Mouse (Mus musculus): ENCODE results near the gene Unc5b. TPM values are rescaled to one million over a fixed set of nuclear protein-coding genes. Genes with fewer than 3 reads are reported as not detected.

Unc5b gene
- polyA plus RNA-seq, 1 experiment from 2014 or later = 2.3 TPM

DNA sequence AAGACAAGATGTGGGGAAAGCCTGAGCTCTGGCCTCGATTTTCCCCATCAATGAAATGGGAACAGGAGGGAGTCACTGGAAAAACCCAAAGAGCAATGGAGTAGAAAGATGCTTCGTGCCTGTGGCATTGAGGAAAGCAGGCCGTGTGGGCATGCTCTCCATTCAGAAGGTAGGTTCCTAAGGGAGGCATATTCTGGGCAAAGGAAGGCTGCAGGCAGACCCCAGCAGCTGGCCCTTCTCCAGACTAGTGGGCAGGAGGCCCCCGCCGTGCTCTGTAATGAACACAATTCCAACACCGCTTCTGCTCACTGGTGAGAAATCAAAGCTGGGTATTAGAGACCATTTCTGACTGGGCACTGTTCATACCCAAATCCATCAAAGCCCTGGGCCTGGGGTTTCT is 2.3 kb downstream of the Unc5b start:
- H3K36me3 ChIP-seq = no peaks in the 10 kb centered on the region
- H3K9me3 ChIP-seq (replicated peaks) = no peaks in the 10 kb centered on the region
- H3K4me3 ChIP-seq (replicated peaks) = no peak overlapping the region
- 21% methylated on average over 6 of the region's 6 CpGs for WGBS
- H3K27ac ChIP-seq (replicated peaks) = no peak overlapping the region
- H3K4me1 ChIP-seq = peaks cover 54% of the 10 kb centered on the region
- H3K4me2 ChIP-seq = peak overlapping the region; percentile 99
- H3K27me3 ChIP-seq (replicated peaks) = peaks cover 65% of the 10 kb centered on the region
- ATAC-seq (ENCODE audit: low FRiP score) = no peak
- H3K9ac ChIP-seq (replicated peaks) = no peak overlapping the region

DNA sequence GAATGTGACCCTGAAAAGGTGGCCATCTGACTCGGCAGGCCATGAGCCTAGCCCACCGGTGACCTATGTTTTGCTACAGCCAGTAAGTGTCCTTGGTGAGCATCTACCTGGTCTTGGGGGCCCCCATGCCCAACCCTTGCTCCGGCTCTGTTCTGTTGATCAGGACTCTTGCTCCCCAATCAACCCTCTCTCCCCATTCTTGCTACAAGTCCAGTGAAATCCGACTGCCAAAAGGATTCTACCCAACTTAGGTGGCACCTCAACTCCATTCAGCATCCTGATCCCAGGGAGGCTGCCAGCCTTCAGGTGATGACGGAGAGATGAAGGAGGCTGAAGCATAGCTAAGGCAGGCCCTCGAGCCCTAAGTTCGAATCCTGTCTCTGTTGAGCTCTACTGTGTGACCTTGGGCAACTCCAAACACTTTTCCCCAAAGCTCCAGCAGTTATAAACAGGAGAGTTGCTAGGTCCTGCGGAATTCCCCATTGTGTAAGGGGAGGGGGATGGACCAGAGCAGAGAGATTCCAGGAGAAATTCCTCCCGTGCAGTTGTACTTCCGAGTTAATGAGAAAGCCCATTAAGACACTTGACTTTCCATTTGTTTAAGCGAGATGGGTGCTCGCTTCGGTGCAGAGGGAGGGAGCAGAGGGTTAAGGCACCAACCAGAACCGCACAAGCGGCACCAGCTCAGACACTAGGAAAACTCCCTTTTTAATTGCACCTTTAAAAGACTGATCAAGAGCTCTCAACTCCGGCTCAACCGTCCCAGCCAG is 3.3 kb downstream of the Unc5b start:
- WGBS = 39% methylated on average over 17 of the region's 17 CpGs
- no peaks in the 10 kb centered on the region for H3K36me3 ChIP-seq
- no peak overlapping the region for H3K4me3 ChIP-seq (replicated peaks)
- peaks cover 54% of the 10 kb centered on the region for H3K4me1 ChIP-seq
- H3K9me3 ChIP-seq (replicated peaks) = no peaks in the 10 kb centered on the region
- H3K4me2 ChIP-seq = peak overlapping the region; percentile 99
- H3K27ac ChIP-seq (replicated peaks) = no peak overlapping the region
- peaks cover 56% of the 10 kb centered on the region for H3K27me3 ChIP-seq (replicated peaks)
- H3K9ac ChIP-seq (replicated peaks) = 0 out of 2 replicates have a peak overlapping the region, but pooled peaks have one; percentile 3
- ATAC-seq (ENCODE audit: low FRiP score) = no peak

- no peaks in the 10 kb centered on the region for H3K9me3 ChIP-seq (replicated peaks)
- WGBS = 13% methylated on average over 5 of the region's 5 CpGs
- no peak overlapping the region for H3K27ac ChIP-seq (replicated peaks)
- H3K27me3 ChIP-seq (replicated peaks) = peaks cover 48% of the 10 kb centered on the region
- no peak for ATAC-seq (ENCODE audit: low FRiP score)
- H3K4me1 ChIP-seq = peaks cover 54% of the 10 kb centered on the region
- peak overlapping the region; percentile 45 for H3K4me3 ChIP-seq (replicated peaks)
- peak overlapping the region; percentile 99 for H3K4me2 ChIP-seq
- peak overlapping the region; percentile 44; the same call in 1 of the 2 replicates for H3K9ac ChIP-seq (replicated peaks)
- no peaks in the 10 kb centered on the region for H3K36me3 ChIP-seq
Observed at GRCm38 (mm10) chr10:60827266-60827665, 4.1 kb downstream of the Unc5b start.

- peaks cover 53% of the 10 kb centered on the region for H3K4me1 ChIP-seq
- H3K27ac ChIP-seq (replicated peaks) = 0 out of 2 replicates have a peak overlapping the region, but pooled peaks have one; percentile 23
- ATAC-seq (ENCODE audit: low FRiP score) = peak; percentile 32; the same call in 1 of the 2 replicates
- no peaks in the 10 kb centered on the region for H3K9me3 ChIP-seq (replicated peaks)
- H3K4me2 ChIP-seq = peak overlapping the region; percentile 99
- H3K4me3 ChIP-seq (replicated peaks) = peak overlapping the region; percentile 45
- H3K36me3 ChIP-seq = no peaks in the 10 kb centered on the region
- 2% methylated on average over 31 of the region's 34 CpGs for WGBS
- H3K27me3 ChIP-seq (replicated peaks) = peaks cover 43% of the 10 kb centered on the region
- H3K9ac ChIP-seq (replicated peaks) = peak overlapping the region; percentile 44
Observed at GRCm38 (mm10) chr10:60826461-60827237, 4.7 kb downstream of the Unc5b start.

DNA sequence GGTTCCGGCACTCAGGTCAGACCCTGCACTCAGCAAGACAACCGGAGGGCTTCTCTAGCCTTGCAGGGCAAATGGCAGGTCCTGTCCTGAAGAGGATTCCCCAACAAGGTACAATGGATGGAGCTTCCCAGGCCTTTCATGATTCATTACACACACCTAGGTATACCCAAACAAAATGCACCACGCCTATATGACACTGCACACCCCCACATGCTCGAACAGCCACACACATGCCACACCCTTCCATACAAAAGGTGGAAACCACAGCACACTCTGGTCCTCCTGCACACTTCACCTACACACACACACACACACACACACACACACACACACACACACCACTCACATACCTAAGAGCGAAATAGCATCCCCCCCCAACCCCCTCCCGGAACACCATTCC is 5.4 kb downstream of the Unc5b start:
- no peak for ATAC-seq (ENCODE audit: low FRiP score)
- H3K9ac ChIP-seq (replicated peaks) = no peak overlapping the region
- H3K4me1 ChIP-seq = peaks cover 51% of the 10 kb centered on the region

GRCm38 (mm10) chr10:60823744-60824143 is 7.6 kb downstream of the Unc5b start:
- Histone ChIP-seq H3K27ac (replicated peaks) (no peak overlapping the region), H3K4me1 (peaks cover 36% of the 10 kb centered on the region), H3K4me3 (replicated peaks) (no peak overlapping the region), H3K4me2 (no peak overlapping the region), H3K36me3 (no peaks in the 10 kb centered on the region), H3K9me3 (replicated peaks) (no peaks in the 10 kb centered on the region), H3K9ac (replicated peaks) (no peak overlapping the region), H3K27me3 (replicated peaks) (peaks cover 20% of the 10 kb centered on the region)
- ATAC-seq (ENCODE audit: low FRiP score) = no peak
- 34% methylated on average over 8 of the region's 8 CpGs for WGBS

More for the DNA sequence above, 5.4 kb downstream of the Unc5b start:
- WGBS = 52% methylated on average over 6 of the region's 6 CpGs
- no peak overlapping the region for H3K27ac ChIP-seq (replicated peaks)
- H3K4me3 ChIP-seq (replicated peaks) = no peak overlapping the region
- H3K4me2 ChIP-seq = peak overlapping the region; percentile 99
- H3K27me3 ChIP-seq (replicated peaks) = peaks cover 42% of the 10 kb centered on the region
- no peaks in the 10 kb centered on the region for H3K36me3 ChIP-seq
- H3K9me3 ChIP-seq (replicated peaks) = no peaks in the 10 kb centered on the region

- Histone ChIP-seq H3K9me3 (replicated peaks) (no peaks in the 10 kb centered on the region), H3K4me3 (replicated peaks) (no peak overlapping the region), H3K9ac (replicated peaks) (no peak overlapping the region), H3K36me3 (no peaks in the 10 kb centered on the region), H3K4me2 (no peak overlapping the region), H3K27ac (replicated peaks) (no peak overlapping the region), H3K4me1 (peaks cover 29% of the 10 kb centered on the region), H3K27me3 (replicated peaks) (peaks cover 11% of the 10 kb centered on the region)
- WGBS = 79% methylated on average over 17 of the region's 17 CpGs
- no peak for ATAC-seq (ENCODE audit: low FRiP score)
Observed at GRCm38 (mm10) chr10:60822641-60823425, 8.5 kb downstream of the Unc5b start.

DNA sequence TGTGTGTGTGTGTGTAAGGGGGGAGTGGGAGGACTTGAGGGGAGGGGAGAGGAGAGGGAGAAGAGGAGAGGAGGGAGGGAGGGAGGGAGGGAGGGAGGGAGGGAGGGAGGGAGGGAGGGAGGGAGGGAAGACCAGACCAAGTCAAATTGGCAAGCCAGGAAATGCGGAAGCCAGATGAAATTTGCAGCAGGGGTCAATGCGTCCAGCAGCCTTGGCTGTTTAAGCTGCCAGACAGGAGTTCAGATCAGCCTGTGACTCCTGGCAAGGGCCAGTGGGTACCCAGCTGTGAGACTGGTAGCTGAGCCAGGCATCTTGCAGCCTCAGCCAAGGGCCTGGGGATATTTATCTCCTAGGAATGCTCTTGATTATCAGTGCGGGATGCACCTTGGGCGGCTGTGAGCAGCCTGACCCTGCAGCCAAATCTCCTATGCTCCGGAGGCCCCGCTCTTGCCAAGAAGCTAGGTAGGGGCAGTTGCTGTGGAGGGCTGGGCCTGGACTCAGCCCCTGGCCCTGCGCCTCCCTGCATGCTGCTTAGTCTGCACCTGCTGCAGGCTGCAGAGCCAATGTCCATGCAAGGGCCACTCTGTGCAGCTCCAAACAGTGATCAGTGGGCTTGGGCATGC is 9.5 kb downstream of the Unc5b start:
- Histone ChIP-seq H3K4me2 (no peak overlapping the region), H3K4me3 (replicated peaks) (no peak overlapping the region), H3K9me3 (replicated peaks) (no peaks in the 10 kb centered on the region), H3K27ac (replicated peaks) (no peak overlapping the region), H3K27me3 (replicated peaks) (peaks cover 6% of the 10 kb centered on the region; the same call in 1 of the 2 replicates), H3K4me1 (peaks cover 26% of the 10 kb centered on the region), H3K9ac (replicated peaks) (no peak overlapping the region), H3K36me3 (no peaks in the 10 kb centered on the region)
- WGBS = 45% methylated on average over 7 of the region's 7 CpGs
- no peak; the same call in 1 of the 2 replicates for ATAC-seq (ENCODE audit: low FRiP score)

- no peak for ATAC-seq (ENCODE audit: low FRiP score)
- H3K27me3 ChIP-seq (replicated peaks) = peaks cover 6% of the 10 kb centered on the region; the same call in 1 of the 2 replicates
- H3K9me3 ChIP-seq (replicated peaks) = no peaks in the 10 kb centered on the region
- no peaks in the 10 kb centered on the region for H3K36me3 ChIP-seq
- H3K27ac ChIP-seq (replicated peaks) = no peak overlapping the region
- peaks cover 26% of the 10 kb centered on the region for H3K4me1 ChIP-seq
- no peak overlapping the region for H3K4me2 ChIP-seq
- no peak overlapping the region for H3K4me3 ChIP-seq (replicated peaks)
- H3K9ac ChIP-seq (replicated peaks) = no peak overlapping the region
Observed at GRCm38 (mm10) chr10:60821311-60821710, 10.1 kb downstream of the Unc5b start.

GRCm38 (mm10) chr10:60820552-60820951 is 10.8 kb downstream of the Unc5b start:
- Histone ChIP-seq H3K9ac (replicated peaks) (no peak overlapping the region), H3K9me3 (replicated peaks) (no peaks in the 10 kb centered on the region), H3K4me2 (no peak overlapping the region), H3K27ac (replicated peaks) (no peak overlapping the region), H3K27me3 (replicated peaks) (0 out of 2 replicates have a peak, but pooled peaks cover 3% of the 10 kb centered on the region), H3K4me1 (peaks cover 31% of the 10 kb centered on the region), H3K36me3 (no peaks in the 10 kb centered on the region), H3K4me3 (replicated peaks) (no peak overlapping the region)
- 85% methylated on average over 11 of the region's 11 CpGs for WGBS
- ATAC-seq (ENCODE audit: low FRiP score) = no peak

DNA sequence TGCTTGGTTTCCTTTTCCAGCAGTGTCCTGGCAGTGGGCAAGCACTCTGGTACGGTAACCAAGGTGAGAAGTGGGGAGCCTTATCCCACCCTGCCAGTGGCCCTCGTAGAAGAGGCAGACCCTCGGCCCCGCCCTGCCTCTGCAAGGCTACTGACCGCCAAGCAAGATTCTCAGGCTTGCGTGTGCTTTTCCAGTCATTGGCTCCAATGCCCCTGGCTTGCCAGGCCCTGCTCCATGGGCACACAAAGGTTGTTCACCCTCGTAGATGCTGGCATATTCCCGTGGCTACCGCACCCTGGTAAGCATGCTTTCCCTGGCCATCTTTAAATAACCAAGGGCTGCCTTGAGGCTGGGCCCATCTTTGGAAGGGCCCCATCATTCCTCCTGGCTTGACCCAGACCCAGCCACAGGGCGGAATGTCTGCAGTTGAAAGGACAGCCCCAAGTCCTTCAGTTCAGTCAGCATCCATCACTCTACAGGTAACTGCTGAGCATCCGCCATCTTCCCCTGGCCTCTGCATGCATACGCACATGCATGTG is 11.7 kb downstream of the Unc5b start:
- Histone ChIP-seq H3K4me2 (no peak overlapping the region), H3K4me3 (replicated peaks) (no peak overlapping the region), H3K27ac (replicated peaks) (no peak overlapping the region), H3K9ac (replicated peaks) (no peak overlapping the region), H3K9me3 (replicated peaks) (no peaks in the 10 kb centered on the region), H3K36me3 (no peaks in the 10 kb centered on the region), H3K27me3 (replicated peaks) (no peaks in the 10 kb centered on the region), H3K4me1 (peaks cover 36% of the 10 kb centered on the region)
- WGBS = 83% methylated on average over 12 of the region's 12 CpGs
- no peak for ATAC-seq (ENCODE audit: low FRiP score)

All from neural tube, embryonic 15.5 days (tissue).